Mouse (Mus musculus): Measurements from ENCODE around the gene 1700022I11Rik. TPM values are rescaled to one million over a fixed set of nuclear protein-coding genes. Genes with fewer than 3 reads are reported as not detected.
A peak's percentile ranks its signal among the peaks of the same experiment; 100 is the strongest.

The 1700022I11Rik gene
- polyA plus RNA-seq, 1 experiment: 0.48 TPM

DNA sequence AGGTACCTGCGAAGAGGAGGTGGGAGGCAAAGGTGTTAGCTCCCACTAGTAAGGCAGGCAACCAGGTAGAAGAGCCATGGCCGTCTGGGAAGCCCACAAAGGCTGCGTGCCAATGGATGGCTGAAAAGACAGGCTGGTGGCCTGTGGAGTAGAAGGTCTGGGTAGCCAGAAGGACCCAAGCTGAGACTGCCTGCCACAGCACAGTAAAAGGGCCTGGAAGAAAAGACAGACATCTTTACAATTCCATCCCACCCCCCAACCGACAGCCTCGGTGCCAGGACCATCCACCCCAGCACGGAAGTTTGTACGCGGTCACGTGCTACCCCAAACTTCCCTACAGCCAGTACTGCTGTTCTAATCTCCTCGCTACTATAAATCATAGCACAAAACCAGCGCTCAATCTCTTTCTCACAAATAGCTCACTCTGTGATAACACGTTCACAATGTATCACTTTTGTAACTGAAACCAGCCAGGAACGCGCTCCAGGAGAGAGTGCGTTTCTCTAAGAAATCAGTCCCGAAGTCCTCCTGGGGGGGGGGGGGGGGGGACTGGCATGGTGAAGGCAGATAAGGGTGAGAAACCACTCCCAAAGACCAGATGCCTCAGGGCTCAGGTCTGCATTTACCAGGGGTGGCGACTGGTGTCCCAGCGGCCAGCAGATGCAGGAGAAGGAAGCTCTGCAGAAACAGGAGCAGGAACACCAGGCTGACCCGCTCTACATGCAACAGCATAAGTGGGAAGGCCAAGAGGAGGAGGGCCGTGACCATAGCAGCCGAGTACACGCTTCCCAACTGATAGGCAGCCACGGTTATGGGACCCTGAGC lies 50.4 kb downstream of the 1700022I11Rik start:
- Histone ChIP-seq H3K27me3 (ENCODE audit: control insufficient read depth, insufficient read depth, insufficient read length) (no peaks in the 10 kb centered on the region), H3K36me3 (ENCODE audit: control insufficient read depth, insufficient read depth) (no peaks in the 10 kb centered on the region), H3K79me2 (ENCODE audit: control insufficient read depth, insufficient read depth) (no peaks in the 10 kb centered on the region), H3ac (ENCODE audit: control insufficient read depth, insufficient read length, low read depth) (no peak overlapping the region), H3K79me3 (ENCODE audit: low read depth) (no peaks in the 10 kb centered on the region), H3K4me3 (ENCODE audit: insufficient read depth, poor library complexity, severe bottlenecking) (no peak overlapping the region)
- no peak for TF ChIP-seq MAX (IDR thresholded peaks at IDR 0.05)
- no peak for TF ChIP-seq FOSL1 (IDR thresholded peaks at IDR 0.05; ENCODE audit: insufficient read depth, low read length, poor library complexity, severe bottlenecking)
- TF ChIP-seq CTCF (IDR thresholded peaks at IDR 0.05; ENCODE audit: control insufficient read depth, insufficient read depth, insufficient read length): no peak
- no peak for TF ChIP-seq CEBPB (IDR thresholded peaks at IDR 0.05; ENCODE audit: low read depth)
- no peak for TF ChIP-seq USF1 (IDR thresholded peaks at IDR 0.05; ENCODE audit: low read depth)
- no peak for TF ChIP-seq MYOG (IDR thresholded peaks at IDR 0.05; ENCODE audit: control insufficient read depth, extremely low read depth, insufficient read length)
- no peak for TF ChIP-seq MYOD1 (IDR thresholded peaks at IDR 0.05; ENCODE audit: control insufficient read depth, insufficient read length, low read depth)

DNA sequence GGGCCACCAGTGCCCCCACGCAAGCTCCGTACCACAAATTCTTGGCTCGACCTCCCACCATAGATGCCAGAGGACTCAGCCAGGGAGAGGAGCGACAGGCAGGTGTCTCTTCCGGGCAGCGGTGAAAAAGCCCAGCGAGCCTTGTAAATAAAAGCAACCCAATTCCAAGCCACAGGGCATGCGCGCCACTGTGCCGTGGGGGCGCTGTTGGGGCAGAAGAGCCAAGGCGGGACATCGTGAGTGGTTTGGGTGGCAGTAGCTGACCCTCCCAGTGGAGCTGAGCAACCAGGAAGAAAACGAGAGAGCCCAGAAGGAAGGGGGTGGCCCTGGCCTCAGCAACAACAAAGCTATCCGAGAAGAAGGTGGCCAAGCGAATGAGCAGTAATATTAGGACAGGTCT lies 51.5 kb downstream of the 1700022I11Rik start:
- no peaks in the 10 kb centered on the region for H3K36me3 ChIP-seq (ENCODE audit: control insufficient read depth, insufficient read depth)

DNA sequence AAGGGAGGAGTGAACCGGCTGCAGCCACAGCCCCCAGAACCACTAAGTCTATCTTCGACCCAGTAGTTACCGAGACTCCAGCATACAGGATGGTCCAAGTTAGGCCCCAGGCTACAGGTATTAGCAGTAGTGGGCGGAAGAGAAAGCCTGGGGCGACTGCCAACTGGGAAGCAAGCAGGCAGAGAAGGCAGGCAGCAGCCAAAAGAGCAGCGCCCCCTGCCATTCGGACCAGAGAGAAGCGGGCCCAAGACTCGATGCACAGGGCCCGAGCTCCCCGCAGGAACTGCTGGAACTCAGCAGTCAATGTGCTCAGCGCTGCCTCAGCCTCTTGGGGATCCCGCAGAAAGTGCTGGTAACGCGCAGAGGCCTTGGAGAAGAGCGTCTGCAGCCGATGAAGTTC lies 51.9 kb downstream of the 1700022I11Rik start:
- H3K27me3 ChIP-seq (ENCODE audit: control insufficient read depth, insufficient read depth, insufficient read length): no peaks in the 10 kb centered on the region
- H3K79me2 ChIP-seq (ENCODE audit: control insufficient read depth, insufficient read depth): no peaks in the 10 kb centered on the region
- H3K79me3 ChIP-seq (ENCODE audit: low read depth): no peaks in the 10 kb centered on the region
- no peak overlapping the region for H3ac ChIP-seq (ENCODE audit: control insufficient read depth, insufficient read length, low read depth)
- TF ChIP-seq USF1 (IDR thresholded peaks at IDR 0.05; ENCODE audit: low read depth) (no peak), MAX (IDR thresholded peaks at IDR 0.05) (no peak), CTCF (IDR thresholded peaks at IDR 0.05; ENCODE audit: control insufficient read depth, insufficient read depth, insufficient read length) (no peak), CEBPB (IDR thresholded peaks at IDR 0.05; ENCODE audit: low read depth) (no peak), MYOG (IDR thresholded peaks at IDR 0.05; ENCODE audit: control insufficient read depth, extremely low read depth, insufficient read length) (no peak), MYOD1 (IDR thresholded peaks at IDR 0.05; ENCODE audit: control insufficient read depth, insufficient read length, low read depth) (no peak), FOSL1 (IDR thresholded peaks at IDR 0.05; ENCODE audit: insufficient read depth, low read length, poor library complexity, severe bottlenecking) (no peak)
- H3K4me3 ChIP-seq (ENCODE audit: insufficient read depth, poor library complexity, severe bottlenecking): no peak overlapping the region
- no peaks in the 10 kb centered on the region for H3K36me3 ChIP-seq (ENCODE audit: control insufficient read depth, insufficient read depth)

More for the DNA sequence above, 51.5 kb downstream of the 1700022I11Rik start:
- no peak overlapping the region for H3ac ChIP-seq (ENCODE audit: control insufficient read depth, insufficient read length, low read depth)
- no peaks in the 10 kb centered on the region for H3K79me3 ChIP-seq (ENCODE audit: low read depth)
- H3K79me2 ChIP-seq (ENCODE audit: control insufficient read depth, insufficient read depth): no peaks in the 10 kb centered on the region
- TF ChIP-seq FOSL1 (IDR thresholded peaks at IDR 0.05; ENCODE audit: insufficient read depth, low read length, poor library complexity, severe bottlenecking) (no peak), CTCF (IDR thresholded peaks at IDR 0.05; ENCODE audit: control insufficient read depth, insufficient read depth, insufficient read length) (no peak), CEBPB (IDR thresholded peaks at IDR 0.05; ENCODE audit: low read depth) (no peak), MAX (IDR thresholded peaks at IDR 0.05) (no peak), MYOD1 (IDR thresholded peaks at IDR 0.05; ENCODE audit: control insufficient read depth, insufficient read length, low read depth) (no peak), MYOG (IDR thresholded peaks at IDR 0.05; ENCODE audit: control insufficient read depth, extremely low read depth, insufficient read length) (no peak), USF1 (IDR thresholded peaks at IDR 0.05; ENCODE audit: low read depth) (no peak)
- no peaks in the 10 kb centered on the region for H3K27me3 ChIP-seq (ENCODE audit: control insufficient read depth, insufficient read depth, insufficient read length)
- H3K4me3 ChIP-seq (ENCODE audit: insufficient read depth, poor library complexity, severe bottlenecking): no peak overlapping the region

DNA sequence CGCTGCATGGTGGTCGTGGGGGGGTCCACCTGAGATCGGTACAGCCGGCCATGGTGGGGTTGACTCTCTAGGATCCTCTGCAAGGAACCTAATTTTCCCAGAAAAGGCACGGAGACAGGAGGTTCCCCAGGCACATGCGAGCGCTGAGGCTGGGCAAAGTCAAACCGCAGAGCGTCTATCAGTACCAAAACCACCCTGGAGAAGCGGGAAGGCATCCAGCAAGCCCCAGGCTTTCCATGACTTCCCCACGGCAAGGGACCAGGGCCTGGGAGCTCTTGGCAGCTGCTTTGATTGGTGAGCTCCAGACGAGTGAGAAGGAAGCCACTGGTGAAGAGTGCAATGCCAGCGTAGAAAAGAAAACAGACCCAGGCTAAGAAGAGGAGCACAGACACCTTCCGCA lies 55.3 kb downstream of the 1700022I11Rik start:
- Histone ChIP-seq H3K79me3 (ENCODE audit: low read depth) (no peaks in the 10 kb centered on the region), H3K36me3 (ENCODE audit: control insufficient read depth, insufficient read depth) (peaks cover 22% of the 10 kb centered on the region), H3K27me3 (ENCODE audit: control insufficient read depth, insufficient read depth, insufficient read length) (no peaks in the 10 kb centered on the region), H3ac (ENCODE audit: control insufficient read depth, insufficient read length, low read depth) (no peak overlapping the region), H3K4me3 (ENCODE audit: insufficient read depth, poor library complexity, severe bottlenecking) (no peak overlapping the region), H3K79me2 (ENCODE audit: control insufficient read depth, insufficient read depth) (peaks cover 3% of the 10 kb centered on the region)
- TF ChIP-seq FOSL1 (IDR thresholded peaks at IDR 0.05; ENCODE audit: insufficient read depth, low read length, poor library complexity, severe bottlenecking) (no peak), CTCF (IDR thresholded peaks at IDR 0.05; ENCODE audit: control insufficient read depth, insufficient read depth, insufficient read length) (no peak), CEBPB (IDR thresholded peaks at IDR 0.05; ENCODE audit: low read depth) (no peak), MAX (IDR thresholded peaks at IDR 0.05) (no peak), MYOD1 (IDR thresholded peaks at IDR 0.05; ENCODE audit: control insufficient read depth, insufficient read length, low read depth) (no peak), USF1 (IDR thresholded peaks at IDR 0.05; ENCODE audit: low read depth) (no peak), MYOG (IDR thresholded peaks at IDR 0.05; ENCODE audit: control insufficient read depth, extremely low read depth, insufficient read length) (no peak)

DNA sequence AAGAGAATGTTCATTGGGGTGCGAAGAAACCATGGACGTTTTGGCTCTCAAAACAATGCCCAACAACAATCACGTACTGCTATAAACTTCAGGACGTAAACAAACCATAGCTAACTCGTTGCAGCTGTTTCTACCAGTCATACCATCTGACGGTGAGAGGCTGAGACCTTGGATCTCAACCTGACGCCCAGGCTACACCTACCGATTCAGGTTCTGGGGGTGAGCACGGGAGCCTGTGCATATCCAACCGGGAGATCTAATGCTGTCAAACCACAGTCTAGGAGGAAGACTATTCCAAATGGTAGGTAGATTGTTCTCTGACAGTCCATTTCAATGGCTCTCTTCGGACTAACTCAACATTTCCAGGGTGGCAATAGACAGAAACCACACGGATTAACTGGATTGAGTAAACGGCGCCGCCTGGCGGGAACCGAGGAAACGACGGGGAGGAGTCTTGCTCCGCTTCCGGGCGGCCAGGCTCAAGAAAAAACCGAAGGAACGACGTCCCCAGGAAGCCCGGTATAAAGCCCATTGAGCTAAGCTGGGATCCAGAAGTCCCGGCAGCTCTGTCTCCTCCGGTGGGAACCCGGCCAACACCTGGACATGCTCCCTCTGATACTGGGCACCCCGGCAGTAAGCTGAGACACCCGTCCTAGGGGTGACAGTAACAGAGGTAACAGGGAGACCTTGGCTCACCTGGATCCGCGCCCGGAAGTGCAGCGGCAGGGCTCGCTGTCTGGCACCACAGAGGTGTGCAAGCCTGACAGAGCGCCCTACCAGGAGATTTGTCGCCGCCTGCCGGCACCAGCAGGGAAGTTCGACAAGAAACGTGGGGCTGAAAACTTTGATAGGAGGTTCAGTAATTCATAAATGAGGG lies 55.9 kb downstream of the 1700022I11Rik start, which contains the start of gene Pigo:
Pigo (minus strand) TSS at position 736 of the 877 bp plus-strand sequence.
- H3K4me3 ChIP-seq (ENCODE audit: insufficient read depth, poor library complexity, severe bottlenecking): peak within 1 kb of the TSS; percentile 29
- no peaks in the 10 kb centered on the region for H3K79me3 ChIP-seq (ENCODE audit: low read depth)
- H3ac ChIP-seq (ENCODE audit: control insufficient read depth, insufficient read length, low read depth): peak within 1 kb of the TSS; percentile 44
- H3K79me2 ChIP-seq (ENCODE audit: control insufficient read depth, insufficient read depth): peaks cover 9% of the 10 kb centered on the region
- H3K36me3 ChIP-seq (ENCODE audit: control insufficient read depth, insufficient read depth): peaks cover 22% of the 10 kb centered on the region
- TF ChIP-seq CEBPB (IDR thresholded peaks at IDR 0.05; ENCODE audit: low read depth) (no peak), CTCF (IDR thresholded peaks at IDR 0.05; ENCODE audit: control insufficient read depth, insufficient read depth, insufficient read length) (peak; percentile 88)
- no peaks in the 10 kb centered on the region for H3K27me3 ChIP-seq (ENCODE audit: control insufficient read depth, insufficient read depth, insufficient read length)
